Mouse (Mus musculus) lung, postnatal 4 days (tissue): Measurements from ENCODE around the gene Vps11.
"Not testable (repeated sequence)": the region's sequence is repeated elsewhere in the genome, so short reads cannot be mapped to it uniquely, and the experiment has no call there.

Source experiments
- DNase-seq, 2 experiments: peaks; one replicate each; pipeline ENCODE4 v3.0.0; 2021

The Vps11 gene

DNA sequence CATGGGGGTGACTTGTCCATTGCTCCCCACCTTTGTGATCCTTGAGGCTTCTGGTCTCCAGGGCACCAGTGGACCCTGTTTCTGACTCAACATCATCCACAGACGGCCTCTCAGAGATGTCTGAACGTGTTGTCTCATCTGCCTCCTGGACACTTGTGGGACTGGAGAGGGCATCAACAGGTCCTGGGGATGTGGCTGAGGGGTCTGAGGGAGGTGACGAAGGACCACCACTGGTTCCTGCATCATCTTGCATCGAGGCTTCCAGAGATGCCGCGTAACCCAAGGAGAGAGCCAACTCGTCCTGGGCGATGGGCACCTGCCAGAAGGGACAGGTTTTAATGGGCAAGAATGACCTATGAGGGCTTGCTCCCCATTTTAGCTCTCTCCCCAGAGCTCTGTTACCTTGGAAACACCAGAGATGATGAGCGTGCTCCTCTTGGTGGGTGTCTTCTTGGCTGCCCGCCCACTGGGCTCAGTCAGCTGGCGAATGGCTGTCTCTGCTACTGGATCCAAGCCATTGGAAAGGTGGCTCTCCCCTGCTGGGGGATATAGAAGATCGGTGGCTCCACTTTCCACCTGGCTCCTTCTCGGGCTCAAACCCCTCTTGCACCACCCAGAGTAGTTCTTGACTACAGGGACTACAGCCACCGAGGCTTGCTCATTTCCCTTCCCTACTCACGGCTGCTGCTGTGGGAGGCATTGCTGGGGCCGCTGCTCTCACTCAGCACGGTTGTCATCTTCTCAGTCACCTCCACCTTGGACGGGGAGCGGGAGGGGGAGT is 47.8 kb downstream of the Vps11 start:
- DNase-seq = peak in 1 of 2 experiments; percentile 20

DNA sequence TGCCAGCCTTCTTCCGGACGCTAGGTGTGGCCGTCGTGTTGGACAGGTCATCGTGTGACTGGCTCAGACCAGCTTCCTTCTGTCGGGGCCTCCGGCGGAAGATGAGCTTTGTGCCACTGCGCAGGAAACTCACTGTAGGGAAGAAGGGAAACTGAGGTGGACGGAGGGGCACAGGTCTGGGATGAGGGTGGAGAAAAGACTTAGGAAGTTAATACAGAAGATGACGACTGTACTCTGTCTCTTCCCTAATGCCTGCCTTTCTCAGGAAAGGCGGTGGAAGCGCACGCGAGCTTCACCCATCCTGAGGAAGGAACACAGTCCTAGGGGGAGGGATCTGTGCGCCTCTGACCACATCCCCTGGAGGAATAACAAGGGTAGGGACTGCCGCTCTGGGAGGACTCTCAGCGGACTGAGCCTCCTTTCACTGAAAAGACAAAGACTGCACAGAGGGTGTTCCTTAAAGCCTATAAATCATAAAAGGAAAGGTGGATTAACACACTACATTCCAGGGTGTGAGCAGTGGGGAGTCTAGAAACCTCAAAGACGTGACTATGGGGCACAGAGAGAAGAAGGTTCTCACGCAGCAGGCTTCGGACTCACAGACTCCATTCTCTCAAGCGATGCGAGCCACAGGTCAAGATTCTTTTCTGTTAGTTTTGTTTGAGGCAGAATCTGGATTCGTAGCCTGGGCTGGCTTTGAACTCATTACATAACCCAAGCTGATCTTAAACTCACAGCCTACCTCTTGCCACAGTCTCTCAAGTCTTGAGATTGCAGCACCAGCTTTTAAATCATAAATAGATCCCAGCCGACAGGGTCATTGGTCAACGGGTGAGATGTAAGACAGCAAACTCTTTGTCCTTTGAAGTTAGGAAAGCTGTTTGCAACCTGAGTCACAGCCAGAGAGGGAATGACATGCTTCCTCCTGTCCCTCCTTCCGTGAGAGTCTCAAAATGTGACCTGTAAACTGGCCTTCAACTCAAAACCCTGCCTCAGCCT is 50.0 kb downstream of the Vps11 start:
- peak; percentile 54 to 70 for DNase-seq

DNA sequence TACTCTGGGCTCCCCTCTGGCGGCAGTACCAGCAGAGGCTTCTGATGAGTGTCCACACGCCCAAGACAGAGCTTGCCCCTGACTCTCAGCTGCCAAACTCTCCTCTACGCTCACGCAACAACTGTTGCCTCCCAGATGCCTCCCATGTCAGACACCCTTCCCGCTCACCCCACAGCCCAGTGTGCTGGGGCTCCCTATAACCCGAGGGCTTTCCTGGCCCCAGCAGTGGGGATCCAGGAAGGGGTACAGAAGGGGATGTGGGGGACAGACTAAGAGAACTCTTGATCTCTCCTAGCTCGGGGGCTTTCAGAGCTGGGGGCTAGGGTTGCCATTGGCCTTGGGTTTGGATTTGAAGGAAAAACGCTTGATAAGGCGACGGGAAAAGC is 50.7 kb downstream of the Vps11 start:
- DNase-seq = no peak

DNA sequence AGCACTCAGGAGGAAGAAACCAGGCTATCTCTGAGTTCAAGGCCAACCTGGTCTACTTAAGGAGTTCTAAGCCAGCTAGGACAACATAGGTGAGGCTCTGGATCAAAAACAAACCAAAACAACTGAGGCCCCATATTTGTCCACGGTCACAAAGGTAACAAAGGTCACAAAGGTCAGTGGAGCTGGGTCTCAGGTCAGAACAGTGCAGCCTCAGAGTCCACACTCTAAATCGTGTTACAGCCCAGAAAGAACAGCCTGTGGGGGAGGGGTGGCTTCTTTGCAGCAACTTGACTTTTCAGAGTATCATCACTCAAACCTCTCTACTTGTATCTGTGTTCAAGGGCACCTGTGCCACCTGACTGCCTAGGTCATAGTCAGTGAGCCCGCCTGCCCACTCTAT is 51.7 kb downstream of the Vps11 start:
- no peak for DNase-seq

DNA sequence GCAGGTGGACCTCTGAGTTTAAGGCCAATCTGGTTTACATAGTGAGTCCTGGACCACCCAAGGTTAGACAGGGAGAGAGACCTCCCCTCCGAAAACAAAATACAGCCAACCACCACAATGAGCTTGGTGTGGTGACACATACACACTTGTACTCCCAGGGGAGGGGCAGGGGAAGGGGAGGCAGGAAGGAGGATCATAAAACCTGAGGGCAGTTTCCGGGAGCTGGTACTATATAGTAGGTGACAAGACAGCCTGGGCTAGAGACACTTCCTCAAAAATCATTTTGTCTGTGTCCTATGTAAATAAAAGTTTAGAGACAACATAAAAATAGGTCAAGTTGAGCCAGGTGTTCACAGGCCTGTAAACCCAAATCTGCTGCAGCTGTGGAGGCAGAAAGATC is 54.2 kb downstream of the Vps11 start:
- no peak for DNase-seq

DNA sequence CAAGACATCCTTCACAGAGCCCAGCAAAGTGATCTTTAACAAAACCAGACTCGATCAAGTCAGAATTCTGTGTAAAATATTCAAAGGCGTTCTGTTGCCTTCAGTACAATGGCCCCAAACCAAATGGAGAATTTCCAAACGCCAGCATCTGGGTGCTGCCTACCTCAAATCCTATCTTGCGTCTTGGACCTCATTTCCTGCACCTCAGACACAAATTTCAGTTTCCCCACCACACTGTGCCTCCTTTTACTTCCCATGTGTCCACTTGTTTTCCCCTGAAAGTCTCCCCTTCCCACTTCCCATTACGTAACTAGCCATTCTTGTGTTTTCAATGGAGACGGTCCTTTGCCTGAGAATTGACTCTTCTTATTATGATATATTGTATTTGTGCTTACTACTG is 54.9 kb downstream of the Vps11 start:
- peak in 1 of 2 experiments; percentile 1 for DNase-seq

DNA sequence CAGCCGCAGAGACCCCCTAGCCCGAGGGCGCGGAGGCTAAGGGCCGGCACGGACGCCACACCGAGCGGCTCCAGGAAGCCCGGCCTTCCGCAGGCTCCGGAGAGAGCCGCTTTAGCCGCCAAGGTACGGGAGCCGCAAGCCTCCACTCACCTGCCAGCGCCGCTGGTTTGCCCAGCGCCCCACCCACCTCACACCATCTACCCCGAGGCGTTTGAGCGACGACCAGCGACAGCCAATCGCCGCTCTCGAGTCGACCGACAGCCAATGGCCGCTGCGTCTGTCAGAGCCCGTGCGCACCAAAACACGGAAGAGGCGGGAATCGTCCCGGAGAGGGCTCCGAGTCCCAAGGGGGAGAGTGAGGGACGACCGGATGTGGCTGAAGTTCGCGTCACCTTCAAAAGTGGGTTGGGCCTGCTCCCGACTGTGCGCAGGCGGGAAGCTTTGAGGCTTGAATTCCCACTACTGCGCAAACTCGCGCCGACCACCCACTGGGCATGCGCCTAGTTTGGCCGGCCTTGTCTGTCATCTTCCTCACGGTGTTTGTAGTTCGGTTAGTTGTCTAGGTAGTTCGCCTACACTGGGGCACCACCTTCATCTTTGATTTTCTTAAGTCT is 55.9 kb downstream of the Vps11 start, which contains the start of gene Hinfp:
Hinfp (minus strand) TSS at position 206 of the 614 bp plus-strand sequence.
- DNase-seq = peak; percentile 95 to 99

DNA sequence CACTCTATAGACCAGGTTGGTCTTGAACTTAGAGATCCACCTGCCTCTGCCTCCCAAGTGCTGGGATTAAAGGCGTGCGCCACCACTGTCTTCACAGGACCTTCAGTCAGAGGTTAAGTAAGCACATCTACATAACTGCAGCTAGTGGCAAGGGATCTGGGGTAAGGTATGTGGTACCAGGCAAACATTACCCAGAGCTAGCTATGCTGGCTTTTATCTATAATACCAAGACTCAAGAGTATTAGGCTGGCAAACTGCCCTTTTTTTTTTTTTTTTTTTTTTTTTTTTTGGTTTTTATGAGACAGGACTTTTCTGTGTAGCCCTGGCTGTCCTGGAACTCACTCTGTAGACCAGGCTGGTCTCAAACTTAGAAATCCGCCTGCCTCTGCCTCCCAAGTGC is 61.5 kb downstream of the Vps11 start:
- DNase-seq = not testable (repeated sequence)
